ENCODE assay signal across 7 mouse cellular contexts in the genomic region with DNA sequence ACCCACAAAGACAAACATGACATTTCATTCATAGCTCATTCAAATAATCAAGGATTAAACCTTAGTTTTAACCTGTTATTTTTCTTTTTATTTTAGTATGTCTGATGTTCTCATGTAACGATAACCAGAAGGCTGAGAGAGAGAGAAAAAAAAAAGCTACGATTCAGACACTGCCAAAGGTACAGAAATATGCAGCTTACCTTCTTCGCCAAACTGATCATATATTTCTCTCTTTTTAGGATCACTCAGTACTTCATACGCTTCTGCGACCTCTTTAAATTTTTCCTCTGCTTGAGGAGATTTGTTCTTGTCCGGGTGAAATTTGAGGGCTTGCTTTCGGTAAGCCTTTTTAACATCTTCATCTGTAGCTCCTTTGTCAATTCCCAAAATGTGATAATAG. TPM values are rescaled to one million over a fixed set of nuclear protein-coding genes. Genes with fewer than 3 reads are reported as not detected.
A peak's percentile ranks its signal among the peaks of the same experiment; 100 is the strongest.
DNase-seq lines count a peak whose midpoint lies in the region; ATAC-seq and TF ChIP-seq lines count a peak whose summit lies in the region.

No protein-coding gene starts in this region.

- H3K4me1 ChIP-seq in spleen, adult 2 months (ENCODE audit: control insufficient read depth, insufficient read depth, insufficient read length) = no peaks in the 10 kb centered on the region; the same call in 1 of the 2 replicates
- H3K4me1 ChIP-seq in forebrain, embryonic 11.5 days (replicated peaks; ENCODE audit: control insufficient read depth, insufficient read depth, low read length) = peaks cover 5% of the 10 kb centered on the region; the same call in 1 of the 2 replicates
- H3K4me1 ChIP-seq in limb, embryonic 15.5 days = peaks cover 13% of the 10 kb centered on the region; the same call in 1 of the 2 replicates

- H3K9ac ChIP-seq in forebrain, embryonic 11.5 days (ENCODE audit: low read length) = peak overlapping the region; percentile 18
- peak overlapping the region; percentile 35 for H3K9ac ChIP-seq in limb, embryonic 15.5 days

- H3K36me3 ChIP-seq in spleen, adult 2 months (ENCODE audit: control insufficient read depth, insufficient read depth, low read length) = no peaks in the 10 kb centered on the region
- H3K36me3 ChIP-seq in forebrain, embryonic 11.5 days (ENCODE audit: control insufficient read depth, insufficient read depth, low read length) = no peaks in the 10 kb centered on the region
- H3K36me3 ChIP-seq in limb, embryonic 15.5 days = no peaks in the 10 kb centered on the region

- no peaks in the 10 kb centered on the region for H3K27me3 ChIP-seq in spleen, adult 2 months (ENCODE audit: control insufficient read depth, insufficient read depth, low read length)
- H3K27me3 ChIP-seq in forebrain, embryonic 11.5 days (ENCODE audit: control insufficient read depth, insufficient read depth, low read length) = no peaks in the 10 kb centered on the region
- H3K27me3 ChIP-seq in limb, embryonic 15.5 days = no peaks in the 10 kb centered on the region

- ATAC-seq in forebrain, embryonic 11.5 days (replicated peaks; ENCODE audit: low FRiP score) = no peak
- ATAC-seq in limb, embryonic 15.5 days (ENCODE audit: insufficient number of reproducible peaks, low FRiP score, low TSS enrichment, low read depth) = no peak

- WGBS in spleen, adult 2 months = under 1% methylated on average over 7 of the region's 7 CpGs
- WGBS in forebrain, embryonic 11.5 days = 23% methylated on average over 7 of the region's 7 CpGs
- under 1% methylated on average over 7 of the region's 7 CpGs for WGBS in limb, embryonic 15.5 days

- peak overlapping the region; percentile 61 for H3K4me2 ChIP-seq in forebrain, embryonic 11.5 days (ENCODE audit: low read depth, low read length, severe bottlenecking)
- H3K4me2 ChIP-seq in limb, embryonic 15.5 days = peak overlapping the region; percentile 41

- no peak for TF ChIP-seq POLR2A in spleen, adult 2 months (IDR thresholded peaks at IDR 0.05; ENCODE audit: low read depth, low read length)

- no peak for DNase-seq in spleen, adult 2 months (ENCODE audit: low read depth in 1 of 2, low spot score in 2 of 2)
- no peak for DNase-seq in spleen, postnatal 36 days (ENCODE audit: low spot score in 2 of 2)
- DNase-seq in forebrain, embryonic 11.5 days (ENCODE audit: low spot score) = no peak
- no peak for DNase-seq in yolk sac, embryonic 10.5 days (ENCODE audit: low spot score)
- DNase-seq in thymus, postnatal 10 days (ENCODE audit: low spot score in 2 of 2) = no peak
- DNase-seq in gastrocnemius, postnatal 14 days = no peak

- H3K4me3 ChIP-seq in spleen, adult 2 months (ENCODE audit: extremely low read depth, insufficient read depth, insufficient read length) = peak overlapping the region; percentile 69
- H3K4me3 ChIP-seq in forebrain, embryonic 11.5 days (ENCODE audit: low read depth, low read length) = peak overlapping the region; percentile 28
- H3K4me3 ChIP-seq in limb, embryonic 15.5 days = peak overlapping the region; percentile 51

- intact Hi-C loops in gastrocnemius, postnatal 14 days (cut with DNase I; ENCODE audit: low total_unique reads) = no loop called here

- H3K9me3 ChIP-seq in forebrain, embryonic 11.5 days (ENCODE audit: control insufficient read depth, low read length) = no peaks in the 10 kb centered on the region
- H3K9me3 ChIP-seq in limb, embryonic 15.5 days = no peaks in the 10 kb centered on the region

- peak overlapping the region; percentile 78 for H3K27ac ChIP-seq in spleen, adult 2 months (ENCODE audit: insufficient read depth, low read length)
- no peak overlapping the region for H3K27ac ChIP-seq in forebrain, embryonic 11.5 days (ENCODE audit: low read depth, low read length)
- H3K27ac ChIP-seq in limb, embryonic 15.5 days = peak overlapping the region; percentile 91

- TF ChIP-seq CTCF in spleen, adult 2 months (IDR thresholded peaks at IDR 0.05; ENCODE audit: extremely low read depth, insufficient read depth, insufficient read length, insufficient replicate concordance) = no peak

RNA-seq across cellular contexts. Expression of a gene that starts 16.9 kb away (rescaled TPM):
- 2.2 and 2.4 TPM in 2 replicates for polyA plus RNA-seq in spleen, adult 2 months (2012; rRNA removed)
- 25.2 and 28.2 TPM in 2 replicates for polyA plus RNA-seq in forebrain, embryonic 11.5 days (2014; fragmentation: Nextera tagmentation; extraction: Ambion mirVana)
- 39.3 and 44.3 TPM in 2 replicates for polyA plus RNA-seq in limb, embryonic 15.5 days (2015; fragmentation: Nextera tagmentation; extraction: Ambion mirVana)
- 10 to 100 TPM; 45.4 to 48.2 TPM for total RNA-seq in gastrocnemius, postnatal 14 days (2021)

RNA-seq across cellular contexts. Expression of a gene that starts 17.0 kb away (rescaled TPM):
- polyA plus RNA-seq in spleen, adult 2 months (2012; rRNA removed) = 59.1 and 68.7 TPM in 2 replicates
- polyA plus RNA-seq in forebrain, embryonic 11.5 days (2014; fragmentation: Nextera tagmentation; extraction: Ambion mirVana) = 436 and 475 TPM in 2 replicates
- polyA plus RNA-seq in limb, embryonic 15.5 days (2015; fragmentation: Nextera tagmentation; extraction: Ambion mirVana) = 192 and 209 TPM in 2 replicates
- 10 to 100 TPM; 31.5 to 35.2 TPM for total RNA-seq in gastrocnemius, postnatal 14 days (2021)

RNA-seq across cellular contexts. Expression of a gene that starts 27.1 kb away (rescaled TPM):
- 0.06 and 0.12 TPM in 2 replicates for polyA plus RNA-seq in spleen, adult 2 months (2012; rRNA removed)
- 1.8 and 1.9 TPM in 2 replicates for polyA plus RNA-seq in forebrain, embryonic 11.5 days (2014; fragmentation: Nextera tagmentation; extraction: Ambion mirVana)
- 8.5 and 9.1 TPM in 2 replicates for polyA plus RNA-seq in limb, embryonic 15.5 days (2015; fragmentation: Nextera tagmentation; extraction: Ambion mirVana)
- 1 to 10 TPM in 1 of 2 experiments, under 1 TPM in 1; 0.82 to 1.1 TPM for total RNA-seq in gastrocnemius, postnatal 14 days (2021)
